Mouse (Mus musculus) midbrain, embryonic 12.5 days (tissue): ENCODE measurements at regions not wholly inside any gene's neighbourhood (a gene's known extent, or its start where the extent isn't known, plus 50 kb on each side); places are given as distances from the start of the nearest gene placed in this dataset.

ENCODE experiments used
- ATAC-seq: fragments of 200-750 bp; cut with Nextera tagmentation; 2 replicates; pipeline ENCODE4 v1.8.0; 2017; ENCODE audit warnings: low read depth, moderate TSS enrichment, moderate library complexity; ENCODE audit not compliant: low FRiP score
- H3K27ac ChIP-seq: fragments of 300-500 bp; sonication (generic); replicated peaks from 2 replicates; pipeline ENCODE4 v1.5.1; 2016; ENCODE audit warnings: mild to moderate bottlenecking
- H3K27me3 ChIP-seq: fragments of 300-500 bp; sonication (generic); 2 replicates; pipeline ENCODE4 v1.6.1; 2016; ENCODE audit warnings: mild to moderate bottlenecking
- H3K36me3 ChIP-seq: fragments of 300-500 bp; sonication (generic); 2 replicates; pipeline ENCODE4 v1.6.1; 2016
- H3K4me1 ChIP-seq: fragments of 300-500 bp; sonication (generic); 2 replicates; pipeline ENCODE4 v1.6.1; 2016
- H3K4me2 ChIP-seq: fragments of 300-500 bp; sonication (generic); replicated peaks from 2 replicates; pipeline ENCODE4 v1.6.1; 2016; ENCODE audit warnings: mild to moderate bottlenecking, moderate library complexity
- H3K4me3 ChIP-seq: fragments of 300-500 bp; sonication (generic); 2 replicates; pipeline ENCODE4 v1.5.1; 2016; ENCODE audit warnings: mild to moderate bottlenecking
- H3K9ac ChIP-seq: fragments of 300-500 bp; sonication (generic); replicated peaks from 2 replicates; pipeline ENCODE4 v1.6.1; 2016; ENCODE audit warnings: mild to moderate bottlenecking, moderate library complexity
- H3K9me3 ChIP-seq: fragments of 300-500 bp; sonication (generic); 2 replicates; pipeline ENCODE4 v1.6.1; 2016; ENCODE audit warnings: mild to moderate bottlenecking
- WGBS: fragments of 180-500 bp; shearing (Covaris S2); methylation state at CpG from one replicate; pipeline ENCODE4 v1.1.7; 2016; 5-methylcytosine and 5-hydroxymethylcytosine counted together

DNA sequence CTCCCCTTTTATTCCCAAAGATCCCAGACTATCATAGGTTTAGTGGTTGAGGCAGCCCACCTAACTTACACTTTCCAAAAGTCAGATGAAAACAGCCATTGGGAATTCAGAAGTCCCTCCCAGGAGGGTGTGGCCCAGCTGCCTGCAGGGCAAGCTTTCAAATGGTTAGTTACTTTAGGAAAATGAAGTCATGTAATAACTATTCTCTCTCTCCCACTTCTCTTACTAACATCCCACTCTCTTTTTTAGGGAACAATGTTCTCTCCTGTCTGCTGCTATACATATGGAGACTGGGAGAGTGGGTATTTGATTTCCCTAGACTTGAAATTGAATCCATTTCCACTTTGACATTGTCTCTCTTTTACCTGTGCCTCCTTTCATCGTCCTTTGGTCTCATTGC is 55.0 kb downstream of the Zfp648 start:
- H3K27me3 ChIP-seq: no peaks in the 10 kb centered on the region
- no peak for ATAC-seq
- no peaks in the 10 kb centered on the region for H3K9me3 ChIP-seq
- H3K4me3 ChIP-seq: no peak overlapping the region
- H3K4me2 ChIP-seq: no peak overlapping the region
- H3K4me1 ChIP-seq: no peaks in the 10 kb centered on the region
- no peak overlapping the region for H3K27ac ChIP-seq
- H3K36me3 ChIP-seq: no peaks in the 10 kb centered on the region
- H3K9ac ChIP-seq: no peak overlapping the region
- 81% methylated on average over 1 of the region's 1 CpGs for WGBS

DNA sequence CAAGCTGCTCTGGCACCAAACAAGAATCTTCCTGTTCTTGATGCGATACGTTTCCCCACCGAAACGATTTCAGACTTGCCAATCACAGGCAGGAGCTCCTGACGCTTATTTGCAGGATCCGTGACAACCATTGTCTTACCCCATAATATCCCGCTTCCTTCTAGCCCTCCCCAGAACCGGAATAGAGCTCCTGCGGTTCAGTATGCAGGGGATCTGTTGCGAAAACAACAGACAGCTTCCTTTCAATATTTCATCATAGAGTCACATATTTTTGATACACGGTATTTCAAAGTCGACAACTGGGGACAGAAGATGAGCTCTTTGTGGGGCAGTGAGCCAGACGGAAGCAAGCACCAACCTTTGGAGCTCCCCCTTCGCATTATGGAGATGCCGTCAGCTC is 55.8 kb downstream of the Zfp648 start:
- Histone ChIP-seq H3K9ac (no peak overlapping the region), H3K27me3 (no peaks in the 10 kb centered on the region), H3K36me3 (no peaks in the 10 kb centered on the region), H3K4me2 (no peak overlapping the region), H3K4me3 (no peak overlapping the region), H3K9me3 (no peaks in the 10 kb centered on the region), H3K4me1 (no peaks in the 10 kb centered on the region), H3K27ac (no peak overlapping the region)
- no peak for ATAC-seq
- WGBS: 69% methylated on average over 15 of the region's 15 CpGs

- no peak for ATAC-seq
- Histone ChIP-seq H3K4me1 (no peaks in the 10 kb centered on the region), H3K27me3 (no peaks in the 10 kb centered on the region), H3K27ac (no peak overlapping the region), H3K9ac (no peak overlapping the region), H3K36me3 (no peaks in the 10 kb centered on the region), H3K4me2 (no peak overlapping the region), H3K9me3 (no peaks in the 10 kb centered on the region), H3K4me3 (no peak overlapping the region)
- 75% methylated on average over 3 of the region's 3 CpGs for WGBS
Measured at GRCm38 (mm10) chr1:154258511-154258910, 57.5 kb downstream of the Zfp648 start.

DNA sequence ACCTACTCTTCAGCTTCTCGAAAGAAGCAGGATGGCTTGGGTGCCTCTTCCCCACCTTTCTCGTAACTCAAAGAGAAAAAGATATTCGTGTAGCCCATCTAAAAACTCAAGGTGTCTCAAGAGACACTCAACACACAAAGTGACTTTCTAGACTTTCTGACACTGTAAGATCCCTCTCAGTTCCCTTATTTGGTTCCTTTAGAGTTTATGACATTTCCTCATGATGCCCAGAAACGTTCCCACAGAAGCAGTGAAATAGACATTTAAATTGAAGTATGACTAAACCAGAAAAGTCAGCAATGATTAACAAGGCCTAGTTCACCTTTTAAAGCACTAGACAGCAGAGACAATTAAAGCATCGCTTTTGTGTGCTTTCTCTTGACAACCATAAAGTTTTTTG is 59.4 kb downstream of the Zfp648 start:
- H3K4me1 ChIP-seq: no peaks in the 10 kb centered on the region
- H3K9ac ChIP-seq: no peak overlapping the region
- 87% methylated on average over 5 of the region's 5 CpGs for WGBS

DNA sequence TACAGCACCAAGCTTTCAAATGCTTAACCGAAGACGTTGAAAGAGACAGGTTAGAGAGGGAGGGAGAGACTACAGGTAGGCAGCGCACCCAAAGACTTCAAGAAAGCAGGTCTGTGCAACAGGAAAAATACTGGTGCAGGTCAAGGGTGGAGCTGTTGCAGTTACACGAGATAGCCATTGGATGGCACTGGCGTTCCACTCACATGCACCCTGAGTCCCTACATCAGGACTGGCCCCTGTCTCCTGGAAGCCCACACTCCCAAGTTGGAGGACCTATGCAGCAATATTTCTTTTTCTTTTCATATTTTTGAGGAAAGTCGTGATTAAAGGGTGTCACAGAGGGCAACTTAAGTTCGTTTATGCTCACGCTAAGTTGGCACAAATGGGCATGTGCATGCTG is 80.5 kb downstream of the Zfp648 start:
- 20% methylated on average over 8 of the region's 8 CpGs for WGBS
- H3K9ac ChIP-seq: no peak overlapping the region
- H3K27me3 ChIP-seq: no peaks in the 10 kb centered on the region; the same call in 1 of the 2 replicates
- H3K4me2 ChIP-seq: no peak overlapping the region
- H3K9me3 ChIP-seq: no peaks in the 10 kb centered on the region
- H3K27ac ChIP-seq: no peak overlapping the region
- H3K36me3 ChIP-seq: no peaks in the 10 kb centered on the region
- 0 out of 2 replicates have a peak, but pooled peaks have one; percentile 30 for ATAC-seq
- no peak overlapping the region for H3K4me3 ChIP-seq
- H3K4me1 ChIP-seq: no peaks in the 10 kb centered on the region

More for the DNA sequence above, 59.4 kb downstream of the Zfp648 start:
- no peak overlapping the region for H3K4me3 ChIP-seq
- no peaks in the 10 kb centered on the region for H3K36me3 ChIP-seq
- H3K4me2 ChIP-seq: no peak overlapping the region
- no peaks in the 10 kb centered on the region for H3K27me3 ChIP-seq
- ATAC-seq: no peak
- no peak overlapping the region for H3K27ac ChIP-seq
- no peaks in the 10 kb centered on the region for H3K9me3 ChIP-seq

DNA sequence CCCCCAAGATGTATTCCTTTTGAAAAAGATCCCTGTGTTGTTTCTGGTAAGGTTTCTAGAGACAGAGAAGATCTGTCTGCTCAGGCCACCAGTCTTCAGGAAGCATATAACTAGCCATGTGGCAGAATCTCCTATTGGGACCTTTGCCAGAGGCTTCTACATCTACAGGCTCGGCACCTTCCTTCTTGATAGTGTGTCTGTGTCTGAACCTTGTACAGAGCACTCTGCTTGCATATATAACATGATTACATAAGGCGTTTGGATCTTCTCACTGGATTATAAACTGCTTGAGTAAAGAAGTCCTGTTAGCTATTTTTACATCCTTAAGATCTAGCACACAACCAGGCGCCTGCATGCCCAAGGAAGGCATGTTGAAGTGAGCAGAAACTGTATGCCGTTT is 85.1 kb downstream of the Zfp648 start:
- WGBS: 91% methylated on average over 4 of the region's 4 CpGs
- H3K4me3 ChIP-seq: no peak overlapping the region
- no peak for ATAC-seq

DNA sequence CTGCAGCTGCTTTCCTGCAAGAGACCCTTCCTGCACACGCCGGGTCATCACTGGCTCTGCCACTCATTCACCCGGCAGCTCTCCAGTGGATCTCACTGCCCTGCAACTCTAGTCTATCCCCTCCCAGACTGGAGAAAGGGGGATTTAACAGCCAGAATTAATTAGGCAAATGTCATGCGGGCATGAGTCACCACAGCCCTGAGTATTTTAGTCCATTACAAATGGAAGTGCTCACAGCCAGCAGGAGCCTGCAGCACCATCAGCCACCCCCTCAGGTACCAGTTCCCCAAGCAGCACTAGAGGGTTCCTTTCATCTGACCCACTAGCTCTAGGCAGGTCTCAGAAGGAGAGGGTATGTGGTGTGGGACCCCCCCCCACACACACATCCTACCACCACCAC is 91.7 kb downstream of the Zfp648 start:
- Histone ChIP-seq H3K9me3 (no peaks in the 10 kb centered on the region), H3K27me3 (no peaks in the 10 kb centered on the region), H3K27ac (no peak overlapping the region), H3K4me3 (no peak overlapping the region), H3K9ac (no peak overlapping the region), H3K36me3 (no peaks in the 10 kb centered on the region), H3K4me2 (no peak overlapping the region), H3K4me1 (no peaks in the 10 kb centered on the region)
- WGBS: 28% methylated on average over 4 of the region's 4 CpGs
- 0 out of 2 replicates have a peak, but pooled peaks have one; percentile 9 for ATAC-seq

More for the DNA sequence above, 85.1 kb downstream of the Zfp648 start:
- Histone ChIP-seq H3K27ac (no peak overlapping the region), H3K36me3 (no peaks in the 10 kb centered on the region), H3K9me3 (no peaks in the 10 kb centered on the region), H3K27me3 (no peaks in the 10 kb centered on the region; the same call in 1 of the 2 replicates), H3K4me1 (no peaks in the 10 kb centered on the region), H3K4me2 (no peak overlapping the region), H3K9ac (no peak overlapping the region)

- Histone ChIP-seq H3K9me3 (no peaks in the 10 kb centered on the region), H3K27me3 (no peaks in the 10 kb centered on the region), H3K27ac (no peak overlapping the region), H3K4me1 (no peaks in the 10 kb centered on the region), H3K4me2 (no peak overlapping the region), H3K36me3 (no peaks in the 10 kb centered on the region), H3K4me3 (no peak overlapping the region), H3K9ac (no peak overlapping the region)
- no peak for ATAC-seq
- 84% methylated on average over 8 of the region's 8 CpGs for WGBS
Measured at GRCm38 (mm10) chr1:154296080-154296479, 95.1 kb downstream of the Zfp648 start.

DNA sequence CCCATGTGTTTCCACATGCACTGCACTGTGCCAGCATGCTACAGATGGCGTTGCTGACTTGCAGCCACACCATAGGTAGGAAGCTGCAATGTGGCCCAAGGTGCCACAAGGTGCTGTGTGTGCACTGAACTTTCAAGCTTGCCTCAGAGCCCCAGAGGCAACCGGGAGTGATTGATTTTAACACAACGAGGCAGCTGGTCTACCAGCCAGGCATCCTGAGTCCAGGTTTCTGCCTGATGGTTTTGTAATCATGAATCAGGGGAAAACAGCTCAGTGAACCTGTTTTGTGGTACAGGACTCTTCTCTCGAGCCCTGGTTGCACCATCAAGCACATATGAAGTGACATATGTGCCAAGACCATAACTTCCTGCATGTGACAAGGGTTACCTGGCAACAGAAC is 98.9 kb downstream of the Zfp648 start:
- Histone ChIP-seq H3K4me3 (no peak overlapping the region), H3K9me3 (no peaks in the 10 kb centered on the region), H3K4me1 (no peaks in the 10 kb centered on the region), H3K36me3 (no peaks in the 10 kb centered on the region), H3K27ac (no peak overlapping the region), H3K4me2 (no peak overlapping the region), H3K9ac (no peak overlapping the region), H3K27me3 (no peaks in the 10 kb centered on the region)
- 83% methylated on average over 4 of the region's 4 CpGs for WGBS
- no peak for ATAC-seq

DNA sequence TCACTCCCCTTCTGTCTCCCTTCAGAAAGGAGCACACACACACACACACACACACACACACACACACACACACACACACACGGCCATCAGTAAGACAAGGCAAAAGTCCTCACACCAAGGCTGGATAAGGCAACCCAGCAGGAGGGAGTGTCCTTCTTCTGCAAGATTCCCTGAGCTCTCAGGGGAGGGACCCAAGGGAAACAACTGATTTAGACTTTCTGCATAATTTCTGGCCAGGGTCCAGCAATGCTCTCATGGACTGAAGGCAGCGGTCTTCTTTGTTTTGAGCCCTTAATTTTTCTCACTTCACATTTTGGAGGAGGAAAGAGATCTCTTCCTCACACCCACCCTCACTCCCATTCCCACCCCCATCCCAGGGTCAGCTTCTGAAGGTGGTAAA is 108.7 kb downstream of the Zfp648 start:
- Histone ChIP-seq H3K4me1 (no peaks in the 10 kb centered on the region), H3K9ac (no peak overlapping the region), H3K36me3 (no peaks in the 10 kb centered on the region), H3K4me3 (no peak overlapping the region), H3K27me3 (no peaks in the 10 kb centered on the region), H3K27ac (no peak overlapping the region), H3K9me3 (no peaks in the 10 kb centered on the region), H3K4me2 (no peak overlapping the region)
- no peak for ATAC-seq
- WGBS: 71% methylated on average over 2 of the region's 2 CpGs
